Mouse (Mus musculus): Measurements from ENCODE around the gene Bms1.

The Bms1 gene

GRCm38 (mm10) chr6:118365781-118366180, 53.5 kb downstream of the Bms1 start:
- no peak for DNase-seq (ENCODE audit: low read depth)

GRCm38 (mm10) chr6:118350342-118350741, 68.9 kb downstream of the Bms1 start:
- DNase-seq (ENCODE audit: low read depth): no peak

GRCm38 (mm10) chr6:118348186-118348585, 71.1 kb downstream of the Bms1 start:
- no peak for DNase-seq (ENCODE audit: low read depth)

- DNase-seq (ENCODE audit: low read depth): no peak
Observed at GRCm38 (mm10) chr6:118347291-118347690, 72.0 kb downstream of the Bms1 start.

GRCm38 (mm10) chr6:118341861-118342485, 77.3 kb downstream of the Bms1 start:
- no peak for DNase-seq (ENCODE audit: low read depth)

- DNase-seq (ENCODE audit: low read depth): no peak
Observed at GRCm38 (mm10) chr6:118337660-118338059, 81.6 kb downstream of the Bms1 start.

- DNase-seq (ENCODE audit: low read depth): no peak
Observed at GRCm38 (mm10) chr6:118336541-118337480, 82.5 kb downstream of the Bms1 start.

- no peak for DNase-seq (ENCODE audit: low read depth)
Observed at GRCm38 (mm10) chr6:118335934-118336450, 83.3 kb downstream of the Bms1 start.

GRCm38 (mm10) chr6:118333861-118334260, 85.4 kb downstream of the Bms1 start:
- DNase-seq (ENCODE audit: low read depth): no peak

Data from c-Kit-positive CD71-positive TER-119-negative erythroid progenitor cells, embryonic 14.5 days (primary cell).